In the genomic region with DNA sequence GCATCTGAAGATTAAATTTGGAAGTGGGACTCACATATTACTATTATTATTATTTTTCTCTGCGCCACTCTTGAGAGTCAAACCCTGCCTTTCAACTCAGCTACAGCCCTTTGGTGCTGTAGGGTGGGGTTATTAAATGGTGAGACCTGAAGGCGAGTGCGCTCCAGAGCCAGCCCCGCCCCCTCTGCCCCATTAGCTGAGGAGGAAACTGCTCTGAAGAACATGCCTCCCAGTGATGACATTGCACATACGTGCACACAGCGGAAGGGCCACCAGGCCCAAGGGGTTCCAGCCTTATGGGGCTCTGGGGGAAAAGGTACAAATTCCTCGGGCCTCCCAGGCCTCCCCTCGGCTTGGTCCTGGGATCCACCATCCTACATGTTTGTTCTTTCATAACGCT, we compare ENCODE assay signal across 19 mouse cellular contexts.
"Had no signal": no experiment of that assay in that cellular context is flagged by ENCODE, and none has a peak within 500 bp of the region (broad histone marks: within the 10 kb centered on the region; RNA-seq: fewer than 3 reads in every experiment).

No protein-coding gene starts in this region.

- ATAC-seq: forebrain, embryonic 13.5 days; forebrain, embryonic 14.5 days; forebrain, embryonic 15.5 days; forebrain, embryonic 16.5 days; forebrain, postnatal 0 days had no signal

- DNase-seq: cerebellum, adult 9-11 months; cerebellum, postnatal 10 days; cerebellum, postnatal 14 days; cerebellum, postnatal 25 days; cerebellum, postnatal 36 days; embryo, embryonic 11 days; forebrain, postnatal 0 days; gastrocnemius, adult 2 months; gastrocnemius, postnatal 10 days; gastrocnemius, postnatal 14 days; gastrocnemius, postnatal 25 days; gastrocnemius, postnatal 36 days; heart, adult 11 months; heart, adult 18-20 months; heart, adult 2 months had no signal
